Mouse (Mus musculus) small intestine, adult 2 months (tissue): ENCODE results near the gene Relt.

Source experiments
- CTCF ChIP-seq: fragments of 200-500 bp; IDR thresholded peaks from 2 replicates; pipeline ENCODE4 v1.5.1; 2012; ENCODE audit warnings: low read depth, mild to moderate bottlenecking, control low read depth, inconsistent platforms, low read length, moderate library complexity, mixed read lengths; ENCODE audit not compliant: insufficient replicate concordance, insufficient read length; ENCODE audit errors: extremely low read depth
- POLR2A ChIP-seq: fragments of 200-500 bp; IDR thresholded peaks from 2 replicates; pipeline ENCODE4 v1.6.1; 2012; ENCODE audit warnings: low read depth, mild to moderate bottlenecking, control low read depth, inconsistent platforms, low read length, moderate library complexity

DNA sequence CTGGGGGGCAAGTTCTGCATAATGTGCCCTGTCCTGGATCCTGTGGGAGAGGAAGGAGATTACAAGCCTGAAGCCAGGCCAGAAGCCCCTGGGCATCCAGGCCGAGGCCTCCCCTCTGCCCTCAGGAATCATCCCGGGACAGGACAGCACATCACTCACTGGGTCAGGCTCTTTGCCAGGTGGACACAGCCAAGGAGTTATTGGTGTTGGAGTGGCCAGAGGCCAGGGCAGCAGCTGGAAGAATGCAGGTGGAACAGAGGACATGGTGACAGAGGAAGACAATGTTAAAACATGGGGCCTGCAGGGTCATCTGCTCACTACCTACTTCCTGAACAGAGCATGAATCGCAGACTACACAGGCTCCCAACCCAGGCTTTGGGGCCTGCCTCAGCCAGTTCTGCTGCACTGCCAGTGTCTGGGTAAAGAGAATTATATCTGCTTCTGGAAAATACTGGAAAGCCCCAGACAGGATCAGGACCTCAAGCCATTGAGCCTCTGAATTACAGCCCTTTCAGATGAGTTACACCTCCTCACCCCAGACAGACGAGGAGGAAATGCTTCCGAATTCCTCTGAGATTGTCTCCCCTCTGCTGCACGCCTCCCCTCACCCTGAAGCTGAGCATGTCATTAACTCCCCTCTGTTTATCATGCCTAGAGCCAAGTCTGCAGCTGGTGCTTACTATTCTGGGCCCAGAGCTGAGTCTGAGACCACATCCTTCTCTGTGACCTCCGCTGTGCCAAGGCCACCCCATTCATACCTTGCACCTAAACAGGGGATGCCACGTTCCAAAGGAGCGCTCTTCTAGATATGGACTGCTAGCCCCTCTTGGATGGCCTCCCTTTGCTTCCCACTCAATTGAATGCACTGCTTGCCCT is 11.5 kb downstream of the Relt start:
- TF ChIP-seq POLR2A (no peak), CTCF (no peak)
